Mouse (Mus musculus) fibroblast of lung, adult 2 months (primary cell): Measurements from ENCODE around the gene Hunk.

Source experiments
- DNase-seq: peaks from one replicate; pipeline ENCODE4 v3.0.0-alpha.2; 2011; ENCODE audit warnings: low read depth

Gene Hunk

DNA sequence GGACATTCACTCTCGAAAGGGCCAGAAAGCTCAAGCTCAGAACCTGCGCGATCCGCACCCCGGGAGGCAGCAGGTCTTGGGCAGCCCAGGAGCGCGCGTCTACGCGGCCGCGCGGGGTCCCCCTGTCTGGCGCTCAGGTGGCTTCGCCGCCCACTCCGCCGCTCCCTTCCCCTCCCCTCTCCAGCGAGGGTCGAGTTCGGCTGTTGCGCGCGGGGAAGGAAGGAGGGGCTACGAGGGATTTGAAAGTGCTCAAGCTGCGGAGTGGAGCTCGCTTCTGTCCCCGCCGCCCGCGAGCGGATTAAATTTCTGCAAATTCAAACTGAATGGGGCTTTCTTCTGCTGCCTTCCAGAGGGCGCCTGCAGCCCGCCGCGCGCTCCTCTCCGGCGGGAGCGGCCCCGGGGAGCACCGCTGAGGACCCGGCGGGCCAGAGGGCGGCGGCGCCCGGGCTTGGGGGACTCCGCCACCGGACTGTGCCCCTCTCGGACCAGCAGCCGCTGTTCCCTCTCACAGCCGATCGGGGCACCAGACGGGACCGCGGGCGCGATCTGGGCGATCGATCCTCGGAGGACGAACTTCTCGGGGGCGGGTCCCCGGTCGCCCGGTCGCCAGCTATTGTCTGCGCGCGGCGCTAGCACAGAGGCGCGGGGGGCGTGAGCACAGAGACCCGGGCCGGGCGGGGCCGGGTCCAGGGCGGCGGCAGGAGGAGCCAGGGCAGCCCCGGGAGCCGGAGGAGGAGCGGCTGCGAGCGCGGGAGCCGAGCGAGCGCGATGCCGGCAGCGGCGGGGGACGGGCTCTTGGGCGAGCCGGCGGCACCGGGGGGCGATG is at the start of gene Hunk:
Gene Hunk, plus strand, starts transcription at position 326 of the 826 bp plus-strand sequence.
- DNase-seq: no peak

DNA sequence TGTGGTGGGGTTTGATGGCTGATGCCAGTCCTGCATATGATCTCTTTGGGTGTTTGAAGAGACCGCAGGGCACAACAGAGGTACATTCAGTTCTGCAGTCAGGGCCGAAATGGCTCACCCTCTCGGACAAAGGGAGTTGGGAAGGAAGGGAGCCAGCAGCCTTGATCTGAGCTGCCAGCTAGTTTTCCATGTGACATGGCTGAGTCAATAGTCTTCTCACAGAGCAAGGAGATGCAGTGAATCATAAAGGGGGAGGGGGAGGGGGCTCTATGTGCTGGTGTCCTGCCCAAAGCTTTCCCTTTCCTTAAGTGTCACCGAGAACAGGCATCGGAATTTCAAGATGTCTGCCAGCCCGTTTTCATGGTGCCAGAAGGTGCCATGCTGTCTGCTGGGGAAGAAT is 46.8 kb upstream of the Hunk start:
- peak; percentile 34 for DNase-seq

DNA sequence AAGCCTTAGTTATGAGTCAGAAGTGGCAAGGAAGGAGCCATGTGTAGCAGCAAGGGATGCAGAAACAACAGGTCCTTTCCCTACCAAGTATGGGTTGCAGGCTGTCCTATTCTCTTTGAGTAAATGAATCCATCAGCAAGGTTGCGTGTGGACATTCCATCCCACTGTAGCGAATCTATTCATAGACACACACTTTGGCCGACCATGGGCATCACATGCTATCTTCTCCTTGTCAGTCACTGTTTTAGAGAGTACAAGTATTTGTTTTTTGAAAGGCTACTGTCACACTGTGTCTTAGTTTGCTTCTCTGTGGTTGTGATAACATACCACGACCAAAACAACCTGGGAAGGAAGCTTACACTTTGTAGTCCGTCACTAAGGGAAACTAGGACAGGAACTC is 44.7 kb upstream of the Hunk start:
- no peak for DNase-seq

DNA sequence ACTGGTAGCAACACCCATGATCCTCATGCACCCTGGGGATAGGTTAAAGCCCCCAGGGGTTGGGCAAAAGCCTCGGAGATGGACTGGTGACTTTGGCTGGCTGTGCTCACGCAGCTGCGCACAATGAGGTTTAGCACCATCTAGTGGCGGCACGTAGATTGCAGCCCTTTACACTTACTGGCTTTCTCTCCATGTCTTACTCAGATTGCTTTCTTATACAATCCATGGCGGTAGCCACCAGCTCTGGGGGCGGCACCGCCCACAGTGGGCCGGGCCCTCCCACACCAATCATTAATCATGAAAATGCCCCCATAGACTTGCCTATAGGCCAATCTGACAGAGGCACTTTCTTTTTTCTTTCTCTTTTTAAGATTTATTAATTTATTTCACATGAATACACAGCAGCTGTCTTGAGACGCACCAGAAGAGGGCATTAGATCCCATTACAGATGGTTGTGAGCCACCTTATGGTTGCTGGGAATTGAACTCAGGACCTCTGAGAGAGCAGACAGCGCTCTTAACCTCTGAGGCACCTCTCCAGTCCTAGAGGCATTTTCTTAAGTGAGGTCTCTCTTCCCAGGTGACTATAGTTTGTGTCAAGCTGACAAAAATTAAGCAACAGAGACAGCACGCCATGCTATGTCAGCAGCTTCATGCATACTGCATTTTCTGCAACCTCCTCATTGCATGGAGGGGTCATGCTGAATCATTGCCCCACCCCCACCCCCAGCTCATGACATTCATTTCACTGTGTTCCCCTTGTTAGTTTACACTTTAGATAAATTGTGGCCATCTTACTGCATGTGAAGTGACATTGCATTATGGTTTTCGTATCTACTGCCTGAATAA is 35.9 kb upstream of the Hunk start:
- DNase-seq: peak; percentile 70

DNA sequence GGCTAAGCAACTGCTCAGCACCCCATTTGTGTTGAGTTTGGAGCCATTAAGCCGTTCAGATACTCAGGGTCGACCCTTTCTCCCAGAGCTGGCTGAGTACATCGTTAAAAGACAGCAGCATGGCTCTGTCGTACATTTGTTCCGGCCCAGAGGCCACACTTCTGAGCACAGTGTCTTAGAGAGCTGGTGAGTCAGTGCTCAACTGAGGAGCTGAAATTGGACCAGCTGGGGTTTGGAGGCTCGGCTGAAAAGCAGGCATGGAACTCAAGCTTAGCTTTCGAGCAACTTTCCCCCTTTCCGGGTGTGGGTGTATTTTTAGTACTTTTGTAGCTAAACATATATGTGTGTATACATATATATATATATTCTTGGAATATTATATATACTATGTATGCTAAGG is 34.1 kb upstream of the Hunk start:
- DNase-seq: no peak

DNA sequence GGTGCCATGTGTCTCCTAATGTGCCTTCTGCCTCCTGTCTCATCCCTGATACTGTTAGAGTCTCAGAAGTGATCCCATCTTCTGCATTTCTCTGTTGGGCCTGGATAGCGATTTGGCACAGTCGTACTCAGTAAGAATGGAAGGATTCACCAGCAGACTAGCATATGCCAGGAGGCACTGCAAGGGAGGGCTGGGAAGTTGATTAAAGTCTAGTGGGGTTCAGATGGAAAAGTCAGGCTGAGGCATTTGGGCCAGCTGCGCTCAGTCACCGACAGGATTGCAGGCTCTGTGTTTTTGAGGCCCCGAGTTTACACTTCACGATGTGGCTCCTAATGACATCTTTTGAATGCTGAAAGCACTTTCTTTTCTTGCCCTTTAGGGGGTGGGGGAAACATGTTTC is 33.1 kb upstream of the Hunk start:
- DNase-seq: no peak

DNA sequence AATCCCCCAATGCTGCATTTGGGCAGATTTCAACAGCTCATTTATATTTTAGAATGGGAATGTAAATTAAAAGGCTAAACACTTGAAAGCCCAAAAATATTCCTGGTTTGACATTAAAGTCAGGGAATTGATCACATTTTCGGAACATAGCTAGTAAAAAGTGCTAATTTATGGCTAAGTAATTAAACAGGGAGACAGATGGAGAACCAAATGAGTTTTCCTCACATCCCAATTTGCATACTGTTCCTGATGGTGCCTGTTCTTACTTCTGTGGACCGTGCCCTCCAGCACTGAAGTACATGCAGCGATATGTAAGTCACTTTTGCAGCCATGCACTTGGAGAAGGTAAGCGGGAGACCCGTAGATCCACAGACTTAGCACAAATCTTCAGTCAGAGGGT is 32.7 kb upstream of the Hunk start:
- DNase-seq: no peak

DNA sequence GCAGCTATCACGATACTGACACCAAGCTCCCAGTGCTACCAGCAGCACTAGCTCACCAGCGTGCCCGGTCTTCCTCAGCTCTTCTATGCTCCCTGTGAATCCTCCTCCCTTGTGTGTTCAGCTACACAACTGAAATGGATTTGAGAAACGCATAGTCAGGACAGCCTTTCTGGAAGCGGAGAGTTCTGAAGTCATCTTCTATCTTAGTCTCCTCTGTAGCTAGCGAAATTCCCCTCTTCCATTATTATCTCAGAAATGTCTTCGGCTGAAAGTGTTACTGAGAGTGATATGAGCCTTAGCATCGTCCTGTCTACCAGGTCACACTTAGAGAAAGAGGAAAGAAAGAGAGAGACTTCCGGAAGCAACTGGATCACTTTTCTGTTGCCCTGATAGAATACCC is 26.5 kb upstream of the Hunk start:
- DNase-seq: no peak

DNA sequence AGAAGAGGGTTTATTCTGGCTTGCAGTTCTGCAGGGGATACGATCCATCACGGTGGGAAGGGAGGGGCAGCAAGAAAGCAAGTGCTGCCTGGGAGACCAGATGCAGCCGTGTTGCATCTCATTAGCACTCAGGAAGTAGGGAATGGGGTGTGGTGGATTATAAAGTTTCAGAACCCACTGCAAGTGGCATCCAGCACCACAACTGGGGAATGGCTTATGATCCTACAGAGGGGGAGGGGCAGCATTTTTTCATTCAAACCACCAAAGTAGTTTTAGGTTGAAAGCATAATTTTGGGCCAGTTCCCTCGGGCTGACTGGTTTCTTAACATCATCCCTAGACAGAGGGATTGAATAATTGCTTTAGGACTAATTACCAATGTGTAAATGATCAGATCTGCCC is 26.1 kb upstream of the Hunk start:
- no peak for DNase-seq

DNA sequence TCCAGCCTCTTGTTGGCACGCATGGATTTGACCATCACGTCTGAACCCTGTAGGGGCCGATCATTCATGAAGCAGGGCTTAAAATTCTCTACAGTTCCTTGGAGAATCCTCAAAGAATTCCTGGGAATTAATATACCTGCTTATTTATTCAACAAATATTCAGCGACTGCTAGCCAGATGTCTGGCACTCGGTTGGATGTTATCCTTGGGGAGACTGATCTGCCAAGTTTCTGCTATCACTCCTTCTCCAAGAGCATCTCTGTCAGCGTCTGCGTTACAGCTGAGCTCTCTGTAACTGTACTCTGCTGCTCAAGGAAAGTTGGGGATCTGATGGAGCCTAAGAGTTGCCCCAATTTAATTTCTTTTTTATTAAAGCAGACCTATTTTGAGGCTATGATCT is 25.5 kb upstream of the Hunk start:
- no peak for DNase-seq

DNA sequence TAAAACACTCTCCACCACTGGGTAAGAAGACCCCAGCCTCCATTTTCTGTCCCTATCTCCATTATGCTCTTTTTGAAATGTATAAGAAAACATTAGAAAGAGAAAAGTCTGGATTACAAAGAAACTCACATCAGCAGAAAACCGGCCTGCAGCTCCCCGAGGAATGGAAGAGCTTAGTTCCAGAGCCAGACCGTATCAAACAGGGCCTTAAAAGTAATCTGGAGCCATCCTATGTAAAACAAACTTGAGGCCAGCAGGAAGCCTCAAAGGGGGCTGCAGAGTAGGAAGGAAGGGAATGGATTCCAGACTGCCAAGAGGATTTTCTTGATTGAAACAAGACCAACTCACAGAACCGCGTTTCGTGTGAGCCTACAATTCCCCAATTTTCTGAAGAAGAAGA is 22.9 kb upstream of the Hunk start:
- DNase-seq: no peak

DNA sequence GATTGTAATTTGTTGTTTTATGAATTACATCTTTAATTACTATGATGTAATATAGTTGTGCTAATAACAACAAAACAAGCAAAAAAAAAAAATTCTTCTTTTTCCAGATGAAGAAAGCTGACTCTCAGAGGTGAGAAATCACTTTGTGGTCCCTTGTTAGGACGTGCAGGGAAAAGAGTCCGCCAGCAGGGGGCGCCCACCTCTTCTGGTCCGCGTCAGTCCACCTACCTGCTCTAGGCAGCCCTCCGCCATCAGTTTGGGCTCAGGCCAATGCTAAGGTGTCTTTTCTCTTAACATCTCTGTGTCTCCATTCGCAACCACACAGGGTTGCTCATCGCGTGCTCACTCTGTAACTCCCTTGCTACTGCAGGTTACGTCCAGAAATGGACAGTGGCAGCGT is 5.9 kb upstream of the Hunk start:
- no peak for DNase-seq

DNA sequence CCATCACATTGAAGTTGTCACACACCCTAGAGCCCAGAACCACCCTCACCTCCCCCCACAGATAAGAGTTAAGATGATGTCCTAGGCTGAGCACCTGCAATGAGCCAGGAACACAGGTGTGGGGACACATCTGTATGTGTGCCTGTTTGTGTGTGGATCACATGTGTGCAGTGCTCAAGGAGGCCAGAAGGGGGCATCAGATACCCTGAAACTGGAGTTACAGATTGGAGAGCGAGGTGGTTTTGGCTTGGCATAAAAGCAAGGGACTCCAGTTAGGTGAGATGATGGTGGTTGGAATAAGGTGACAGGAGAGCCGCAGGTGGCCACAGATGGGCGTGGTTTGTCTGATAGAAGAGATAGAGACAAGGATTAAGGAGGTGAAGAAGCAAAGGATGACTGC is 4.2 kb upstream of the Hunk start:
- DNase-seq: no peak

DNA sequence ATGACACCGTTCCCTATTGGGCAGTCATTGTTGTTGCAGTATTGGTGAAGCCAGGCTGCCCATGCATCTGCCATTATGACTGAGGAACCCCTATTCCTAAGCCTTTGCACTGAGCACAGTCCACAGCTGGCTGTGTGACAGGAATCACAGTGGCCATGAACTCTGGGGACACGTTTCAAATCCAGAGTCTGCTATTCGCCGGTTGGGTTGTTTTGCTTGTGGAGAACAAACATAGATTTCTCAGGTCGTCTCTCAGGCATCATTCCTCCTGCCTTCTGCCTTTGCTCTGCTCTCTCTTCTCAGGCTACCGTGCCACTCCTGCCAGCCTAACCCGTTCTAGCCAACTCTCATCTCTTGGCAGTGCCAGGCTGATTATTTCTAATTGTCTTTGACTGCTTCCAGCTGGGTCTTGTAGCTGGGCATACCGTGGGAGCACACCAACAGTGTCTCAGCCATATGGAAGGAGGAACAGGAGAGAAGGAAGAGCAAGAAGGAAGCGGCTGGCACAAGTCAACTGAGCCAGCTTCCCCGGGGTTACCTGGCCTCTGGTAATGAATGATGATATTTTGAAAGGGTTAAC is 3.0 kb upstream of the Hunk start:
- no peak for DNase-seq

DNA sequence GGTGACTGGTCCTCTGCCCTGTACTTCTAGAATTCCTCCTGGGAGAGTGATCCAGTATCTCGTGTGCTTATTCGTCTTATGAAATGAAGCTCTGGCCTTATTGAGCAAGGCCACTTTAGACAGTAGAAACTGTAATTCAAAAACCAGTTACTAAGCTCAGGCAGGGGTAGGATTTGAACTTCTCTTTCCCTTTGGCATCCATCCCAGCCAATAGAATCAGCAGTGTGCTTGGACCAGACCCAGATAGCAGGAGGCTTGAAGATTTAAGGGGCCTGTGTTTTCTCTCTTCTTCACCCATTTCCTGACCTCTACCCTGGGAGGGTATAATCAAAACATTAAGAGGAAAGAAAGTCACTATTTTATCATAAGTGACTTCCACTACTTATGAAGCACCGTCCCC is 1.8 kb upstream of the Hunk start:
- DNase-seq: no peak

DNA sequence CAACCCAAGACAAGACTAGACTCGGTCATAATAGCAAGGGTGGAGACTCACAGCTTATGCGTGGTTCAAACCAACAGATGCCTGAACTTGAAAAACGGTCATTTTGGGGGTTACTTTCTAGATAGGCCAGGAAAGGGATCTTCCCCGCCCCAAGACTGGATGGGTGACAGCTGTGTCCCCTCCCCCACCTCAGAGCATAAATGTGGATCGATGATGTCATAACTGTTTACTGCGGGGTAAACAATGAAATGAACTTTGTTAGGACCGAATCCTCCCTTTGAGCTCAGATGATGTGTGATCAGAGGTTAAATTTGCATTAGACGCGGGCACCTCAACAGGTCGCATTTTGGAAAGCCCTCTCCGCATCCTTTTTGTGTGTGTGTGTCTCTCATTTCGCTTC is 967 bp upstream of the Hunk start:
- no peak for DNase-seq

DNA sequence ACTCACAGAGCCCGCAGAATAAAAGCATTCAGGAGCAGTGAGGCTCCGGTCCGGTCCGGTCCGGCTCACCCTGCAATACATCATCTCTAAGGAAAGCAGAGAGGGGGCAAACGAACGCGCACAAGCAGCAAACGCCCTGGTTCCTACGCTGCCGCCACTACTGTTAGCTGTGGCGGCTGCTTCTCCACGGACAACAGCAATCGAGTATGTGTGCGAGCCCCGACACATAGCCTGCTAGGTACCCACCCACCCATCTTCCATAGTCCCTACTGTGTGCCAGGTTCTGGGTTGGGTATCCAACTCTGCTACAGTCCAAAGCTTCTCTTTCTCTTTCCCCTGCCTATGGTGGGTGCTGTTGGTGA is 506 bp upstream of the Hunk start:
- DNase-seq: no peak

DNA sequence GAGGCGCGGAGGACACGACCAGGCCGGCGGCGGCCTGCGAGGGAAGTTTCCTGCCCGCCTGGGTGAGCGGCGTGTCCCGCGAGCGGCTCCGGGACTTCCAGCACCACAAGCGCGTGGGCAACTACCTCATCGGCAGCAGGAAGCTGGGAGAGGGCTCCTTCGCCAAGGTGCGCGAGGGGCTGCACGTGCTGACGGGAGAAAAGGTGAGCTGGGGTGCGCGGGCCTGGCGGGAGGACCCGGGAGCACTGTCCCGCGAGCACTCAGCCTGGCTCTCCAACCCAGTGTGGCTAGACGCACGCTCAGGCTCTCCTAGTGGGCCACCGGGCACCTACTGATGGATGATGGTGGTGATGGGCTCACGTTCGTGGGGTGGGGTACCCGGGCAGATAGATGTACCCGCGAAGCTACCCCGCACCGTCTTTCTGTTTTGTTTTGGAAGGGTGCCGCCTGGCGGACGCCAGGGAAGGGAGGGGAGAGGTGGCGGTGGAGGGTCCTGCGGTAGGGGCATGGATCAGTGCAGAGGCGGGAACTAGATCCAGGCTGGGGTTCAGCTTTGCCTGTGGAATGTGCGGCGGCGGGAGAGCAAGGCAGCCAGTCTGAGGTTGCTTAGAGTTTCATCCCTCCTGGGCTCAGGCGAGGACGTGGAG is 824 bp downstream of the Hunk start:
- DNase-seq: no peak

DNA sequence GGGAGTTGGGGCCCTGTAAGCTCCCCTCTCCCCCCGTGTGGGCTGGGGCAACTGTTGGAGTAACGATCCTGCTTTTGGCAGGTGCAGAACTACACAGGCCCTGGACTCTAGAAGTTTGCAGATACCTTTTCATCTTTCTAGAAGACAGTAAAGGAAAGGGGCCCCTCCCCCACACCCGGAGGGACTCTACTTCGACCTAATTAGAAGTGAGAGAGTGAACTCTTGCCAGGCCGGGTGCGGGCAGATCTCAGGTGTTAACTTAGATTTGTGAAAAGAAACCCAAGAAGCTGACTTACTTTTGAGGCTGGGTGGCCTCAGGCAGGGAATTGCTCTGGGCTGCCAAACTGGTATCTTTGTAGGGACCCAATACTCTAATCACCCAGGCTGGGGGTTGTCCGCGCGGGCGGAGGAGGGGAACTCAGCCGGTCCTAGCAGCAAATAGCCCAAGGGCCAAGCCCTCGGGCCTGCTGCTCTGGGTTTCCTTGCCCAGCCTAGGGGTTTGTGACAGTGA is 1.4 kb downstream of the Hunk start:
- no peak for DNase-seq

DNA sequence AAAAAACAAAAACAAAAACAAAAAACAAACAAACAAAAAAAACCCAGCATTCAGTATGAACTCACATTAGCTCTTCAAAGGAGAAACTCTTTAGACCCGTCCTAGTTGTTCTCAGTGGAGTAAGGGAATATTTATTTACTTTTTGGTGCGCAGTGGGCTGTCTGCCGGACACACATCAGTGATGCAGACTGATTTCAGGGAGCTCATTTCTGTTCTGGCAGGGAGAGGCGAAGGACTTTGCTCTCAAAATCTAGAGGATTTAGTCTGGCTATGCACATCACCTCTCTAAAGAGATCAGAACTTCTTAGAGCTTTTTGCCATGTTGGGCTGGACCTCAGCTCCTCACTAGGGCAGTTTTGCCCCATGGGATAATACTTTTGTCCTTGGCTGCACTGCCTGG is 2.1 kb downstream of the Hunk start:
- no peak for DNase-seq

DNA sequence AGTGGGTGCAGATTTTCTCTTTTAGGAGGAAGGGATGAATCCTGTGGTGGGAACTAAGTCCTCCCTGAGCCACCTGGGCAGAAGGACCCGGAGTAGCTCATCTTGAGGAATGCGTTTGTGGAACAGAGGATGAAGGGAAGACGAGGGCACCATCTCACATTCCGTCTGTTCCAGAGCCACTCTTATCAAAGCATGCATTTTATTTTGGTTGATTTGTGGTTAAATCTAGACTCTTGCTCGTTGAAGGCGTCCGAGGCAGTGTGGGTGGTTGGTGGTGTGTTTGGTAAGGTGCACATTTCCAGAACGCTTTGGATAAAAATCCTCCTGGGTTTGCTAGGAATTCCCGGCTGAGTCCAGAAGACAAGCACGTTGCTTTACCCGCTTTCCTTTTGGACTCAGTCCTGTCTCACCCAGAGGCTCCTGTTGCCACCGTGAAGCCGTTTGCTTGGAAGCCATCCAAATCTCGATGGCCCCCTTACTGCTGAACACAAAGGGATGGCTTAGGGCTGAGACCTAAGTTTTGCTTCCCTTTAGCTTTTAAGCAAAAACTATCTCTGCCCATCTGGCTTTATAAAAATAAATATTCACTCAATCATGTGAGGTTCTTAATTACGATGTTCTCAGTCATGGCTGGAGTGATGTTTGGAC is 3.4 kb downstream of the Hunk start:
- no peak for DNase-seq

DNA sequence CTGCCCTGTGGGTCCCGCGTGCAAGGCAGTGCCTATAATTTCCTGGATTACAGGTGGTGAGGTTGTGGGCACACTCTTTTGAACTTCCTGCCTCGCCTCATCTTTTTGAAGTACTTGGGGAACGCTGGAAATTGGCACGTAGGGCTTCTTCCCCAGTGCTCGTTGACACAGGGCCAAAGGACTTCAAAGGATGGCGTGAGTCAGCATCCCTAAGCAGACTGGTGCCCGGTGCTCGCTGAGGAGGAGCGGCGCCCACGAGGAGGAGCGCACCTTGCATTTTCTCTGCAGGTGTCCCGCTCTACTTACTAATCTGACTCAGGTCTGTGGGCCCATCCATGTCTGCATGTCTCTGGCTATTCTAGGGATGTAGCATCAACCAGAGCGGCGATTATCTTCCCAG is 4.9 kb downstream of the Hunk start:
- no peak for DNase-seq
